Mouse (Mus musculus) ovary, adult 18-20 months (tissue): Measurements from ENCODE around the gene Tubb4b.

ENCODE experiments used
- DNase-seq: peaks from one replicate; pipeline ENCODE4 v3.0.0; 2022; ENCODE audit warnings: low spot score, mixed read lengths

Tubb4b gene

GRCm38 (mm10) chr2:25185625-25186574 lies 38.6 kb downstream of the Tubb4b start:
- DNase-seq: no peak

- DNase-seq: no peak
Observed at GRCm38 (mm10) chr2:25184496-25184895, 40.0 kb downstream of the Tubb4b start.

GRCm38 (mm10) chr2:25183336-25183735 lies 41.2 kb downstream of the Tubb4b start:
- no peak for DNase-seq

- no peak for DNase-seq
Observed at GRCm38 (mm10) chr2:25182664-25183063, 41.8 kb downstream of the Tubb4b start.

- DNase-seq: no peak
Observed at GRCm38 (mm10) chr2:25181891-25182397, 42.6 kb downstream of the Tubb4b start.

GRCm38 (mm10) chr2:25180973-25181890 lies 43.3 kb downstream of the Tubb4b start:
- DNase-seq: no peak

GRCm38 (mm10) chr2:25180478-25180903 lies 44.0 kb downstream of the Tubb4b start, which contains the start of gene Nrarp:
TSS of gene Nrarp (plus strand) at chr2:25180758.
- peak; percentile 78 for DNase-seq

GRCm38 (mm10) chr2:25179566-25180217 lies 44.8 kb downstream of the Tubb4b start:
- no peak for DNase-seq

- DNase-seq: no peak
Observed at GRCm38 (mm10) chr2:25178285-25178972, 46.1 kb downstream of the Tubb4b start.

GRCm38 (mm10) chr2:25177685-25178084 lies 46.8 kb downstream of the Tubb4b start:
- no peak for DNase-seq

GRCm38 (mm10) chr2:25177076-25177475 lies 47.4 kb downstream of the Tubb4b start:
- DNase-seq: no peak

- DNase-seq: no peak
Observed at GRCm38 (mm10) chr2:25176573-25176972, 47.9 kb downstream of the Tubb4b start.

- DNase-seq: no peak
Observed at GRCm38 (mm10) chr2:25175690-25176078, 48.8 kb downstream of the Tubb4b start.

GRCm38 (mm10) chr2:25174866-25175689 lies 49.4 kb downstream of the Tubb4b start:
- DNase-seq: no peak

- no peak for DNase-seq
Observed at GRCm38 (mm10) chr2:25173821-25174220, 50.7 kb downstream of the Tubb4b start.

GRCm38 (mm10) chr2:25172629-25173028 lies 51.9 kb downstream of the Tubb4b start:
- no peak for DNase-seq
